In genomic region chr11:110642485-110642884, GRCm38 (mm10) we compare ENCODE assay signal across 12 mouse cellular contexts.
DNase-seq lines count a peak whose midpoint lies in the region; ATAC-seq and TF ChIP-seq lines count a peak whose summit lies in the region.
"Had no signal": no experiment of that assay in that cellular context is flagged by ENCODE, and none has a peak within 500 bp of the region (broad histone marks: within the 10 kb centered on the region; RNA-seq: fewer than 3 reads in every experiment).

No protein-coding gene starts in this region.

- H3K4me1 ChIP-seq in kidney, embryonic 14.5 days (ENCODE audit: control insufficient read depth, insufficient read depth, low read length) = no peaks in the 10 kb centered on the region
- H3K4me1 ChIP-seq in bone marrow macrophage, adult 2 months (ENCODE audit: control insufficient read depth, insufficient read depth, low read length) = 0 out of 2 replicates have a peak, but pooled peaks cover 3% of the 10 kb centered on the region
- H3K4me1 ChIP-seq in liver, embryonic 12.5 days = no peaks in the 10 kb centered on the region

- DNase-seq in kidney, postnatal 4 days = peak; percentile 8 to 26
- DNase-seq in retina, embryonic 14.5 days (ENCODE audit: low spot score) = no peak
- DNase-seq: cerebellum, adult 9-10 months; heart, adult 2 months; heart, postnatal 10 days; kidney, postnatal 10 days; thymus, adult 18-20 months had no signal

- no peak overlapping the region for H3K4me2 ChIP-seq in kidney, embryonic 14.5 days (replicated peaks; ENCODE audit: low read depth, low read length)
- H3K4me2 ChIP-seq in liver, embryonic 12.5 days = no peak overlapping the region

- TF ChIP-seq CTCF in bone marrow macrophage, adult 2 months (IDR thresholded peaks at IDR 0.05; ENCODE audit: low read depth, low read length) = no peak

- H3K4me3 ChIP-seq in kidney, embryonic 14.5 days (ENCODE audit: low read length) = no peak overlapping the region
- H3K4me3 ChIP-seq in bone marrow macrophage, adult 2 months (ENCODE audit: insufficient read depth, low read length) = peak overlapping the region; percentile 48
- no peak overlapping the region for H3K4me3 ChIP-seq in liver, embryonic 12.5 days
- H3K4me3 ChIP-seq: heart, adult 2 months had no signal

- no peak for TF ChIP-seq POLR2A in bone marrow macrophage, adult 2 months (IDR thresholded peaks at IDR 0.05; ENCODE audit: borderline replicate concordance, low read depth, low read length)

- WGBS in kidney, embryonic 14.5 days = 69% methylated on average over 13 of the region's 13 CpGs
- 24% methylated on average over 13 of the region's 13 CpGs for WGBS in liver, embryonic 12.5 days (ENCODE audit: insufficient replicate concordance)

- H3K36me3 ChIP-seq in kidney, embryonic 14.5 days (ENCODE audit: control insufficient read depth, insufficient read depth, low read length) = no peaks in the 10 kb centered on the region
- no peaks in the 10 kb centered on the region for H3K36me3 ChIP-seq in liver, embryonic 12.5 days

- no peak overlapping the region for H3K27ac ChIP-seq in kidney, embryonic 14.5 days (ENCODE audit: low read depth, low read length)
- no peak overlapping the region for H3K27ac ChIP-seq in bone marrow macrophage, adult 2 months (ENCODE audit: insufficient read depth, low read depth, low read length)
- no peak overlapping the region for H3K27ac ChIP-seq in liver, embryonic 12.5 days
- H3K27ac ChIP-seq: heart, adult 2 months had no signal

- H3K27me3 ChIP-seq in kidney, embryonic 14.5 days (ENCODE audit: control insufficient read depth, insufficient read depth, low read length) = no peaks in the 10 kb centered on the region
- no peaks in the 10 kb centered on the region for H3K27me3 ChIP-seq in liver, embryonic 12.5 days (replicated peaks)

- no peak for ATAC-seq in kidney, embryonic 14.5 days (ENCODE audit: low FRiP score, low TSS enrichment)
- ATAC-seq in liver, embryonic 12.5 days = peak; percentile 40; the same call in 1 of the 2 replicates
- peak; percentile 100 for ATAC-seq in megakaryocyte progenitor cell, adult 5-6 weeks (replicated peaks; ENCODE audit: poor library complexity)
- ATAC-seq in CD4-positive, CD25-positive, alpha-beta regulatory T cell, adult 4 months = no peak

- H3K9ac ChIP-seq in kidney, embryonic 14.5 days (ENCODE audit: low read depth, low read length) = no peak overlapping the region
- no peak overlapping the region for H3K9ac ChIP-seq in liver, embryonic 12.5 days

- no peaks in the 10 kb centered on the region for H3K9me3 ChIP-seq in kidney, embryonic 14.5 days (ENCODE audit: control insufficient read depth, low read length)
- H3K9me3 ChIP-seq in liver, embryonic 12.5 days (replicated peaks) = no peaks in the 10 kb centered on the region

Comparison
In these comparisons a context has a peak if more than half of its experiments do, and no peak if none do; other contexts are left out.
1. ATAC-seq: peak in liver, embryonic 12.5 days (single experiment) and megakaryocyte progenitor cell, adult 5-6 weeks (single experiment); none in kidney, embryonic 14.5 days (single experiment) and CD4-positive, CD25-positive, alpha-beta regulatory T cell, adult 4 months (single experiment).